Mouse (Mus musculus) CD4-positive helper T cell, adult 2 months (primary cell): ENCODE results near the gene Tef.

Experiments used
- DNase-seq: peaks from one replicate; pipeline ENCODE4 v3.0.0-alpha.2; 2012; ENCODE audit warnings: low read depth, missing footprints, low spot score

Tef gene

GRCm38 (mm10) chr15:81848301-81848700 is 46.1 kb downstream of the Tef start:
- DNase-seq: peak; percentile 82

GRCm38 (mm10) chr15:81849104-81849503 is 46.9 kb downstream of the Tef start:
- no peak for DNase-seq

- DNase-seq: no peak
Observed at GRCm38 (mm10) chr15:81850718-81851117, 48.5 kb downstream of the Tef start.

GRCm38 (mm10) chr15:81851375-81851774 is 49.2 kb downstream of the Tef start:
- no peak for DNase-seq

GRCm38 (mm10) chr15:81852411-81853000 is 50.3 kb downstream of the Tef start:
- DNase-seq: no peak

GRCm38 (mm10) chr15:81853081-81853480 is 50.9 kb downstream of the Tef start:
- no peak for DNase-seq

- peak; percentile 87 for DNase-seq
Observed at GRCm38 (mm10) chr15:81856030-81856790, 54.0 kb downstream of the Tef start.

- peak; percentile 65 for DNase-seq
Observed at GRCm38 (mm10) chr15:81856938-81857723, 54.9 kb downstream of the Tef start.

GRCm38 (mm10) chr15:81857724-81858116 is 55.5 kb downstream of the Tef start:
- DNase-seq: no peak

- peak; percentile 92 for DNase-seq
Observed at GRCm38 (mm10) chr15:81858138-81858516, 55.9 kb downstream of the Tef start.

GRCm38 (mm10) chr15:81858517-81859329 is 56.5 kb downstream of the Tef start, which contains the start of gene Tob2:
Gene Tob2 (minus strand): TSS chr15:81858796.
- DNase-seq: peak; percentile 81

GRCm38 (mm10) chr15:81859330-81860255 is 57.4 kb downstream of the Tef start:
- peak; percentile 96 for DNase-seq

- no peak for DNase-seq
Observed at GRCm38 (mm10) chr15:81860471-81861135, 58.4 kb downstream of the Tef start.

GRCm38 (mm10) chr15:81864238-81864637 is 62.0 kb downstream of the Tef start:
- DNase-seq: no peak

- DNase-seq: no peak
Observed at GRCm38 (mm10) chr15:81869985-81870384, 67.8 kb downstream of the Tef start.

GRCm38 (mm10) chr15:81871604-81872261 is 69.5 kb downstream of the Tef start, which contains the start of gene Phf5a:
Gene Phf5a (minus strand): TSS chr15:81871911.
- peak; percentile 98 for DNase-seq

GRCm38 (mm10) chr15:81872262-81873136 is 70.3 kb downstream of the Tef start, which contains the start of gene Aco2:
Gene Aco2 (plus strand): TSS chr15:81872309.
- DNase-seq: peak; percentile 99
